Mouse (Mus musculus): Measurements from ENCODE around the gene Mcm10.

The Mcm10 gene

GRCm38 (mm10) chr2:5033546-5034420 lies 21.2 kb upstream of the Mcm10 start:
- in situ Hi-C loops (cut with MseI, MboI) = no loop called here

GRCm38 (mm10) chr2:5032665-5033064 lies 20.1 kb upstream of the Mcm10 start:
- in situ Hi-C loops (cut with MseI, MboI) = no loop called here

GRCm38 (mm10) chr2:5031215-5031614 lies 18.6 kb upstream of the Mcm10 start:
- in situ Hi-C loops (cut with MseI, MboI) = no loop called here

GRCm38 (mm10) chr2:5029808-5030207 lies 17.2 kb upstream of the Mcm10 start:
- in situ Hi-C loops (cut with MseI, MboI) = no loop called here

GRCm38 (mm10) chr2:5028047-5028446 lies 15.5 kb upstream of the Mcm10 start:
- in situ Hi-C loops (cut with MseI, MboI) = no loop called here

GRCm38 (mm10) chr2:5027057-5027456 lies 14.5 kb upstream of the Mcm10 start:
- in situ Hi-C loops (cut with MseI, MboI) = no loop called here

- in situ Hi-C loops (cut with MseI, MboI) = no loop called here
Measured at GRCm38 (mm10) chr2:5025162-5025733, 12.7 kb upstream of the Mcm10 start.

- in situ Hi-C loops (cut with MseI, MboI) = no loop called here
Measured at GRCm38 (mm10) chr2:5023699-5024399, 11.3 kb upstream of the Mcm10 start.

GRCm38 (mm10) chr2:5023275-5023674 lies 10.7 kb upstream of the Mcm10 start:
- in situ Hi-C loops (cut with MseI, MboI) = no loop called here

- in situ Hi-C loops (cut with MseI, MboI) = no loop called here
Measured at GRCm38 (mm10) chr2:5019708-5020107, 7.1 kb upstream of the Mcm10 start.

GRCm38 (mm10) chr2:5016922-5017321 lies 4.3 kb upstream of the Mcm10 start:
- in situ Hi-C loops (cut with MseI, MboI) = no loop called here

- in situ Hi-C loops (cut with MseI, MboI) = no loop called here
Measured at GRCm38 (mm10) chr2:5015527-5015926, 2.9 kb upstream of the Mcm10 start.

GRCm38 (mm10) chr2:5014616-5015015 lies 2.0 kb upstream of the Mcm10 start:
- in situ Hi-C loops (cut with MseI, MboI) = no loop called here

GRCm38 (mm10) chr2:5011898-5012490 lies 597 bp downstream of the Mcm10 start:
- in situ Hi-C loops (cut with MseI, MboI) = no loop called here

- in situ Hi-C loops (cut with MseI, MboI) = no loop called here
Measured at GRCm38 (mm10) chr2:5007107-5007506, 5.5 kb downstream of the Mcm10 start.

GRCm38 (mm10) chr2:5001266-5001665 lies 11.3 kb downstream of the Mcm10 start:
- in situ Hi-C loops (cut with MseI, MboI) = no loop called here

GRCm38 (mm10) chr2:4998905-4999304 lies 13.7 kb downstream of the Mcm10 start:
- in situ Hi-C loops (cut with MseI, MboI) = no loop called here

- in situ Hi-C loops (cut with MseI, MboI) = no loop called here
Measured at GRCm38 (mm10) chr2:4996421-4996824, 16.2 kb downstream of the Mcm10 start.

GRCm38 (mm10) chr2:4995646-4996045 lies 16.9 kb downstream of the Mcm10 start:
- in situ Hi-C loops (cut with MseI, MboI) = no loop called here

GRCm38 (mm10) chr2:4994436-4994835 lies 18.2 kb downstream of the Mcm10 start:
- in situ Hi-C loops (cut with MseI, MboI) = no loop called here

- in situ Hi-C loops (cut with MseI, MboI) = no loop called here
Measured at GRCm38 (mm10) chr2:4993584-4993983, 19.0 kb downstream of the Mcm10 start.

GRCm38 (mm10) chr2:4988826-4989424 lies 23.7 kb downstream of the Mcm10 start:
- in situ Hi-C loops (cut with MseI, MboI) = loop anchor here (5.0 kb wide), 1 partner anchor 72 kb away; the partner anchor contains the start of gene Phyh (in 2 of the 2)
